Mouse (Mus musculus) intestine, embryonic 14.5 days (tissue): ENCODE measurements around the gene Mkrn2. TPM values are rescaled to one million over a fixed set of nuclear protein-coding genes. Genes with fewer than 3 reads are reported as not detected.
"Not testable (repeated sequence)": the region's sequence is repeated elsewhere in the genome, so short reads cannot be mapped to it uniquely, and the experiment has no call there.

Experiments used
- ATAC-seq: fragments of 200-750 bp; cut with Nextera tagmentation; replicated peaks from 2 replicates; pipeline ENCODE4 v1.8.0; 2017; ENCODE audit warnings: low read depth, moderate number of reproducible peaks, moderate TSS enrichment, moderate library complexity; ENCODE audit not compliant: low FRiP score, low TSS enrichment
- DNase-seq: peaks from one replicate; pipeline ENCODE4 v3.0.0-alpha.2; 2018; ENCODE audit warnings: low spot score
- H3K27ac ChIP-seq: fragments of 300-500 bp; sonication (generic); 2 replicates; pipeline ENCODE4 v1.5.1; 2014; ENCODE audit warnings: low read depth, mild to moderate bottlenecking, control low read depth
- H3K27me3 ChIP-seq: fragments of 300-500 bp; sonication (generic); replicated peaks from 2 replicates; pipeline ENCODE4 v1.6.1; 2014; ENCODE audit warnings: low read length, control low read depth; ENCODE audit not compliant: control insufficient read depth, insufficient read depth
- H3K36me3 ChIP-seq: fragments of 300-500 bp; sonication (generic); 2 replicates; pipeline ENCODE4 v1.6.1; 2014; ENCODE audit warnings: low read length, control low read depth; ENCODE audit not compliant: control insufficient read depth, insufficient read depth
- H3K4me1 ChIP-seq: fragments of 300-500 bp; sonication (generic); replicated peaks from 2 replicates; pipeline ENCODE4 v1.6.1; 2014; ENCODE audit warnings: low read length, control low read depth, mixed read lengths; ENCODE audit not compliant: control insufficient read depth, insufficient read depth
- H3K4me2 ChIP-seq: fragments of 300-500 bp; sonication (generic); 2 replicates; pipeline ENCODE4 v1.6.1; 2014; ENCODE audit warnings: low read length
- H3K4me3 ChIP-seq: fragments of 300-500 bp; sonication (generic); 2 replicates; pipeline ENCODE4 v1.5.1; 2014; ENCODE audit warnings: low read depth, low read length, control low read depth, mixed read lengths
- H3K9ac ChIP-seq: fragments of 300-500 bp; sonication (generic); 2 replicates; pipeline ENCODE4 v1.6.1; 2014; ENCODE audit warnings: mild to moderate bottlenecking, low read length
- H3K9me3 ChIP-seq: fragments of 300-500 bp; sonication (generic); 2 replicates; pipeline ENCODE4 v1.6.1; 2016; ENCODE audit warnings: low read length, control low read depth; ENCODE audit not compliant: control insufficient read depth
- WGBS: fragments of 180-500 bp; shearing (Covaris S2); extraction: QIAGEN DNeasy Blood & Tissue Kit; methylation state at CpG from one replicate; pipeline ENCODE4 v1.1.7; 2014; 5-methylcytosine and 5-hydroxymethylcytosine counted together
- polyA plus RNA-seq: library from polyadenylated mRNA; unstranded; fragments of >200 nt; fragmentation: Nextera tagmentation; extraction: Ambion mirVana; gene quantifications from 2 replicates; pipeline ENCODE4 v1.2.1, GENCODE M21; 2014

The Mkrn2 gene
- polyA plus RNA-seq, 1 experiment from 2014 or later: 28.0 TPM

DNA sequence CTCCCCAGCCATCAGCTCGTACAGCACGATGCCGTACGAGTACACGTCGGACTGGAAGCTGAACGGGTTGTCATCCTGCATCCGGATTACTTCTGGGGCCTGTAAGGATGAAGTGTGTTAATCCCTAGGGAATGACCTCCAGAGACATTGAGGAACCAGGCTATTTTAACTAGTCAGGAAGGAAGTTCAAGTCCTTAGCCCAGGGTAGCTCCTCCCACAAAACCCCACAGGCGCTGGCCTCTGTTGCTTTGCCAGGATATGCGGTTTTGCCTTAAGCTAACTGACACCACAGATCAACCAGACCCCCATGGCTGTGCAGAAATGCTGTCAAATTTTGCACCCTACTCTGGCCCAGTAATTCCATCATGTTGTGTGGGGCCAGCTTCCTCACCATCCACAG is 18.1 kb downstream of the Mkrn2 start:
- Histone ChIP-seq H3K4me2 (no peak overlapping the region), H3K36me3 (peaks cover 100% of the 10 kb centered on the region), H3K4me3 (no peak overlapping the region), H3K9ac (no peak overlapping the region), H3K27me3 (no peaks in the 10 kb centered on the region), H3K4me1 (no peaks in the 10 kb centered on the region), H3K9me3 (no peaks in the 10 kb centered on the region), H3K27ac (no peak overlapping the region)
- no peak for ATAC-seq
- 90% methylated on average over 10 of the region's 10 CpGs for WGBS
- DNase-seq: no peak

DNA sequence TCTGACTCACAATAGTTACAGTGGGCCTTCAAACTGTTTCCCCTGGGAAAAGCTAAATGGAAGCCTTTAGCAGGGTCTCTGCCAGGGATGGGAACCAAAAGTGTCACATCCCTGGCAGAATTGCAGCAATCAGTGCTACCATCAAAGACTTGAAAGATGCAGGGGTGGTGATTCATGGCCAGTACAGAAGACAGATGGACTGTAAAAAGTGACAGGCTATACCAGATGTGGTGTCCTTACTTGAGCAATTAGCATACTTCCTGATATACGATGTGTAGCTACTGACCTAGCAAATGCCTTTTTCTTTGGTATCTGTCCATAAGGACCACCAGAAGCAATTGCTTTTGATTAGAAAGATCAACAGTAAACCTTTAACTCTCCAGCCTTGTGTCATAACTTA is 19.2 kb downstream of the Mkrn2 start:
- H3K36me3 ChIP-seq: peaks cover 99% of the 10 kb centered on the region
- no peaks in the 10 kb centered on the region for H3K27me3 ChIP-seq
- H3K27ac ChIP-seq: no peak overlapping the region
- no peak overlapping the region for H3K4me2 ChIP-seq
- H3K9me3 ChIP-seq: no peaks in the 10 kb centered on the region
- DNase-seq (no peak), ATAC-seq (no peak)
- no peaks in the 10 kb centered on the region for H3K4me1 ChIP-seq
- H3K4me3 ChIP-seq: no peak overlapping the region
- WGBS: 45% methylated on average over 1 of the region's 1 CpGs
- no peak overlapping the region for H3K9ac ChIP-seq

DNA sequence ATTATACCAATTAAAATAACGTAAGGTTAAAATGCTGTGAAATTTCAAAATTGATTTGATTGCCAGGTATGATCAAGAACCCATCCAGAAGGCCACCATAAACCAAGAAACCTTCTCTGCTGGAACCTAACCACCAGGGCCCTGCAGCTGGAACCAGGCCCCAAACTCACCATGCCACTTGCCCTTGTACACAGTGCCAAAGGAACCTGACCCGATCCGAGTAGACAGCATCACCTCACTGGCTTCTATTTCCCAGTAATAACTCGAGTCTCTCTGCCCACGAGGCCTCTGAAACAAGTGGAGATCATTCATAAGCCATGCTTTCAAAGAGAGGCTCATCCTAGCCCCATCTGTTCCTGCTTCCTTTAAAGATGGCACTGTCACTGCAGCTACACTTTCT is 24.4 kb downstream of the Mkrn2 start:
- Histone ChIP-seq H3K4me3 (no peak overlapping the region), H3K36me3 (peaks cover 96% of the 10 kb centered on the region), H3K4me1 (no peaks in the 10 kb centered on the region), H3K27me3 (no peaks in the 10 kb centered on the region), H3K9me3 (no peaks in the 10 kb centered on the region), H3K4me2 (no peak overlapping the region), H3K27ac (no peak overlapping the region), H3K9ac (no peak overlapping the region)
- DNase-seq (no peak), ATAC-seq (no peak)
- 89% methylated on average over 5 of the region's 5 CpGs for WGBS

DNA sequence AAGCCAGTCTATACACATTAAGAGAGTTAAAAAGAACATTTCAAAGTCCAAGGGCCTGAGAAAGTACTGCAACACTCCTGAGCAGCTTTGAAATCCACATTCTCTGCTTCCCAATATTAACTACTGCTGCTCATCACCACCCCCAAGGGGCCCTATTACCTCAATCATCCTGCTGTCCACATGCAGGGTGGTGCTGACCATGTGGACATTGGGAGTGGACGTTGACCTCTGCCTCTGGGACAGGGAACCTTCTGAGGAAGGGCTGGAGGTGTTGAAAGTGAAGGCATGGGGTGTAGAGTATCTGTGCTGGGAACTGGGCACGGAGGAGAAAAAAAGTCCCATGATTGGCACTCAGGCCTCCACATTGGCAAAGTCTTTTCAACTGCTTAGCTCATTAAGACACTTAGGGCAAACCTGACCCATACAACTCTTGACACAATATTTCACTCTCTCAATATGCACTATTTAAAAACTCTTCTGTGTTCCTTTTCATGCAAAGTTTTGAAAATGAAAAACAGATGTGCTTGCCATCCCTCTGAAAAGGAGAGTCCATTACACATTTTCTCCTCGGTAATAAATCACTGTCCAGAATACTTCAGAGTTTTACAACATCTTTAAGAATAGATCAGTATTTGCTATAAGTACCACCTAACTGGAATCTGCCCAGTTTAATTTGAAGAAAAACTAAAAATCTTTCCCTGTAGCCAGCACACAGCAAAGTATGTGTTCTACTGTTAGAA is 29.5 kb downstream of the Mkrn2 start:
- WGBS: 85% methylated on average over 3 of the region's 3 CpGs
- no peak for ATAC-seq
- DNase-seq: no peak

DNA sequence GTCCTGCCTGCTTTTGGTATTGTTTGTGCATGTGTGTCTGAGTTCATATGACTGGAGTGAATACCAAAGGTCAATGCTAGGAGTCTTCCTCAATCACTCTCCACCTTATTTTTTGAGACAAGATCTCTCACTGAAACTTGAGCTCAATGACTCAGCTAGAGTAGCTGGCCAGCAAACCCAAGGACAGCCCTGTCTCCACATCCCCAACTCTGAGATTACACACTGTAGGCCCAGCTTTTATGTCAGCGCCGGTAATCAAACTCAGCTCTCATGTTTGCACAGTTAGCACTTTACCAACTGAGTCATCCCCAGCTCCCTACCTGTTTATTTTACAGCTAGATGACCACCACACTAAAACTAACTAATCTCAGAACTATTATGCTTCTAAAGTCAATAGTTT is 32.3 kb downstream of the Mkrn2 start:
- DNase-seq (no peak), ATAC-seq (no peak)
- Histone ChIP-seq H3K4me1 (no peaks in the 10 kb centered on the region), H3K4me2 (no peak overlapping the region), H3K27ac (no peak overlapping the region), H3K9me3 (no peaks in the 10 kb centered on the region), H3K9ac (no peak overlapping the region), H3K36me3 (peaks cover 91% of the 10 kb centered on the region), H3K4me3 (no peak overlapping the region), H3K27me3 (no peaks in the 10 kb centered on the region)
- 81% methylated on average over 2 of the region's 2 CpGs for WGBS

More for the DNA sequence above, 29.5 kb downstream of the Mkrn2 start:
- Histone ChIP-seq H3K9ac (no peak overlapping the region), H3K27ac (no peak overlapping the region), H3K27me3 (no peaks in the 10 kb centered on the region), H3K4me1 (no peaks in the 10 kb centered on the region), H3K36me3 (peaks cover 96% of the 10 kb centered on the region), H3K4me3 (no peak overlapping the region), H3K9me3 (no peaks in the 10 kb centered on the region), H3K4me2 (no peak overlapping the region)

DNA sequence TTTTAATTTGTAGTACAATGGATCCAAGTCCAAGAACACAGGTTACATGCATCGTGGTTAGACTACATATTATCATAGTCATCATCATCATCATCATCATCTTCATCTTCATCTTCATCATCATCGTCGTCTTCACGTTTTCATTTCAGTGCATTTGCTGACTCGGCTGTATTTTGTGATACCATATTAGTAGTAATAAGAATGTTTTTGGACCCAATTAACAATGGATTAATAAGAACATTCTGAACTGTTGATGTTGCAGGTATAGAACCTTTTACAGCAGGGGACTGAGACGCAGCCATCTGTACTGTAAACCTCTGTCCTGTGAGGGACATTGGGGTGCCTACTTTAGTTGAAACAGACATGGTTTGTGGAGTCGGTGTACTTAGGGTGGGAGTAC is 36.5 kb downstream of the Mkrn2 start:
- not testable (repeated sequence) for H3K4me2 ChIP-seq, H3K9me3 ChIP-seq, H3K9ac ChIP-seq, H3K4me3 ChIP-seq, ATAC-seq, DNase-seq, H3K27ac ChIP-seq, H3K27me3 ChIP-seq, H3K4me1 ChIP-seq
- 96% methylated on average over 7 of the region's 7 CpGs for WGBS
- H3K36me3 ChIP-seq: peaks cover 81% of the 10 kb centered on the region

DNA sequence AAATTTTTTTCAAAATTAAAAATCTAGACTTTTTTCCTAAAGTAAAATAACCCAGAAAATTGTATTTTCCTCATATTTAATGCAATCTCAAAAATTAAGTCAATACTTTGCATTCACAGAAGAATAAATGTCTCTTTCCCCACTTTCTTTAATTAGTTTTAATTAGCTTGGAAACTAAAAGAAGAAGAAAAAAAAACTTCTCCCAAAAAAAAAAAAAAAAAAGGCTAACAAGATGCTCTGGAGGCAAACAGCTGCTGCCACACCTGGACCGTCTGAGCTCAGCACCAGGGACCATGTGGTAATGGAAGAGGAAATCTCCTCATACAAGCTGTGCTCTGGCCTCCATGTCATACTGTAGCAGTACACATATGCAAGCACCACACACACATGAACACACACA is 41.6 kb downstream of the Mkrn2 start:
- Histone ChIP-seq H3K4me2 (no peak overlapping the region), H3K4me1 (0 out of 2 replicates have a peak, but pooled peaks cover 2% of the 10 kb centered on the region), H3K27me3 (no peaks in the 10 kb centered on the region), H3K36me3 (peaks cover 45% of the 10 kb centered on the region), H3K27ac (no peak overlapping the region), H3K9me3 (no peaks in the 10 kb centered on the region), H3K4me3 (no peak overlapping the region), H3K9ac (no peak overlapping the region)
- WGBS: 68% methylated on average over 1 of the region's 1 CpGs
- no peak for DNase-seq
- no peak for ATAC-seq

DNA sequence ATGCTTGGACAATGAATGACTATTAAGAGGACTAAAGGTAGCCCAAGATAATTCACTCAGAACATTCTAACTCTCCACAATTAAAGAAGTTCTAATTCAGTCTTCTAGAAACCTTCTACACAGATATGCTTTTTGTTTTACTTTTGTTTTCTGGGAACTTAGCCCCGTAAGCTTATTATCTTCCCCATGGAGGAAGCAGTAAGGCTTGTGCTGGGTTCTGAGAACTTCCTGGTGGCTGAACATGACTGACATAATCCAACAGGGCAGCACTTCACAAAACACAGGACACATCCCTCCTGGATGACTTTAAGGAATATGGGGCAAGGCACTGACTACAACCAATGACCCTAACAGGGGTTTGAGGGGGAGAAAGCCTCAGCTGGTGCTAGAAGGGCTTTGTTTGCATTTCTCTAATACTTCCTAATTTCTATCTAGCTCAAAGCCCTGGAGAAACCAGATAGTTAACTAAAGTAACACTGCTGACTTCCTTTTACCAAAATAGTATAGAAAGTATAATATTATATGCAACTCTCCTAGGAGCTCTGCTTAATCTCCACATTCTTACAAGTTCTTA is 48.2 kb downstream of the Mkrn2 start:
- H3K9ac ChIP-seq: no peak overlapping the region
- no peak overlapping the region for H3K4me2 ChIP-seq
- DNase-seq (no peak), ATAC-seq (no peak)
- no peaks in the 10 kb centered on the region for H3K36me3 ChIP-seq
- WGBS: 68% methylated on average over 1 of the region's 1 CpGs
- H3K9me3 ChIP-seq: no peaks in the 10 kb centered on the region
- no peak overlapping the region for H3K4me3 ChIP-seq
- H3K4me1 ChIP-seq: peaks cover 19% of the 10 kb centered on the region
- no peak overlapping the region for H3K27ac ChIP-seq
- no peaks in the 10 kb centered on the region for H3K27me3 ChIP-seq
